In genomic region chr10:80751188-80751832, GRCm38 (mm10) we compare ENCODE assay signal across 8 mouse cellular contexts. TPM values are rescaled to one million over a fixed set of nuclear protein-coding genes. Genes with fewer than 3 reads are reported as not detected.
DNase-seq lines count a peak whose midpoint lies in the region; ATAC-seq lines count a peak whose summit lies in the region.

No protein-coding gene starts in this region.

- peaks cover 15% of the 10 kb centered on the region for H3K4me1 ChIP-seq in hindbrain, embryonic 12.5 days
- peaks cover 9% of the 10 kb centered on the region for H3K4me1 ChIP-seq in stomach, embryonic 14.5 days (ENCODE audit: control insufficient read depth, insufficient read depth, low read length)

- no peaks in the 10 kb centered on the region for H3K9me3 ChIP-seq in hindbrain, embryonic 12.5 days (replicated peaks)
- H3K9me3 ChIP-seq in stomach, embryonic 14.5 days (ENCODE audit: control insufficient read depth, low read depth, low read length), result no peaks in the 10 kb centered on the region

- intact Hi-C loops in left cerebral cortex, postnatal 25 days (cut with DNase I), result no loop called here

- H3K4me3 ChIP-seq in hindbrain, embryonic 12.5 days, result no peak overlapping the region
- H3K4me3 ChIP-seq in stomach, embryonic 14.5 days (ENCODE audit: low read depth, low read length), result peak overlapping the region; percentile 13; the same call in 1 of the 2 replicates

- peak; percentile 34 for DNase-seq in ovary, postnatal 36 days (ENCODE audit: low spot score)
- no peak for DNase-seq in ovary, postnatal 14 days (ENCODE audit: low spot score)
- peak; percentile 56 for DNase-seq in c-Kit-positive CD71-positive TER-119-positive erythroid progenitor cells, embryonic 14.5 days (ENCODE audit: low spot score)
- peak; percentile 28 to 48 for DNase-seq in frontal cortex, postnatal 25 days (ENCODE audit: low spot score in 2 of 2)
- peak; percentile 69 to 95 for DNase-seq in left cerebral cortex, postnatal 25 days (ENCODE audit: low spot score in 2 of 2)

- no peak overlapping the region for H3K9ac ChIP-seq in hindbrain, embryonic 12.5 days
- H3K9ac ChIP-seq in stomach, embryonic 14.5 days (replicated peaks; ENCODE audit: low read depth, low read length), result no peak overlapping the region

- H3K27me3 ChIP-seq in hindbrain, embryonic 12.5 days, result no peaks in the 10 kb centered on the region; the same call in 1 of the 2 replicates
- H3K27me3 ChIP-seq in stomach, embryonic 14.5 days (ENCODE audit: control insufficient read depth, insufficient read depth, low read length), result no peaks in the 10 kb centered on the region

- no peaks in the 10 kb centered on the region for H3K36me3 ChIP-seq in hindbrain, embryonic 12.5 days
- no peaks in the 10 kb centered on the region for H3K36me3 ChIP-seq in stomach, embryonic 14.5 days (ENCODE audit: control insufficient read depth, insufficient read depth, low read length)

- no peak for ATAC-seq in hindbrain, embryonic 12.5 days (ENCODE audit: low FRiP score)
- peak; percentile 36 for ATAC-seq in megakaryocyte progenitor cell, adult 5-6 weeks (replicated peaks; ENCODE audit: poor library complexity)
- ATAC-seq in stomach, embryonic 14.5 days (ENCODE audit: insufficient number of reproducible peaks, insufficient read depth, low FRiP score, low read depth), result no peak

- 18% methylated on average over 16 of the region's 16 CpGs for WGBS in hindbrain, embryonic 12.5 days
- 7% methylated on average over 16 of the region's 16 CpGs for WGBS in stomach, embryonic 14.5 days

- H3K4me2 ChIP-seq in hindbrain, embryonic 12.5 days (replicated peaks), result peak overlapping the region; percentile 38
- peak overlapping the region; percentile 42 for H3K4me2 ChIP-seq in stomach, embryonic 14.5 days (replicated peaks; ENCODE audit: low read depth, low read length)

- no peak overlapping the region for H3K27ac ChIP-seq in hindbrain, embryonic 12.5 days
- peak overlapping the region; percentile 73 for H3K27ac ChIP-seq in stomach, embryonic 14.5 days (ENCODE audit: low read length)

RNA-seq across cellular contexts. Expression of gene Dot1l, which starts 3.7 kb away (rescaled TPM):
- 25.9 and 27.4 TPM in 2 replicates for polyA plus RNA-seq in hindbrain, embryonic 12.5 days (2016; fragmentation: Nextera tagmentation; extraction: Ambion mirVana)
- total RNA-seq in left cerebral cortex, postnatal 25 days (2021), result 10 to 100 TPM; 46.5 to 56.0 TPM
- 29.2 and 34.8 TPM in 2 replicates for total RNA-seq in megakaryocyte progenitor cell, adult 5-6 weeks (2015)
- 9.0 and 9.7 TPM in 2 replicates for total RNA-seq in megakaryocyte progenitor cell, adult 5-6 weeks (2017)
- polyA plus RNA-seq in stomach, embryonic 14.5 days (2014; fragmentation: Nextera tagmentation; extraction: Ambion mirVana), result 24.5 and 25.8 TPM in 2 replicates

RNA-seq across cellular contexts. Expression of gene Ap3d1, which starts 9.2 kb away (rescaled TPM):
- 101 TPM in 2 replicates for polyA plus RNA-seq in hindbrain, embryonic 12.5 days (2016; fragmentation: Nextera tagmentation; extraction: Ambion mirVana)
- total RNA-seq in left cerebral cortex, postnatal 25 days (2021), result 100 to 1,000 TPM; 142 to 145 TPM
- 31.5 and 40.3 TPM in 2 replicates for total RNA-seq in megakaryocyte progenitor cell, adult 5-6 weeks (2015)
- total RNA-seq in megakaryocyte progenitor cell, adult 5-6 weeks (2017), result 34.7 and 48.7 TPM in 2 replicates
- polyA plus RNA-seq in stomach, embryonic 14.5 days (2014; fragmentation: Nextera tagmentation; extraction: Ambion mirVana), result 81.7 and 85.8 TPM in 2 replicates

RNA-seq across cellular contexts. Expression of gene Sf3a2, which starts 46.7 kb away (rescaled TPM):
- 65.3 and 71.8 TPM in 2 replicates for polyA plus RNA-seq in hindbrain, embryonic 12.5 days (2016; fragmentation: Nextera tagmentation; extraction: Ambion mirVana)
- total RNA-seq in left cerebral cortex, postnatal 25 days (2021), result 10 to 100 TPM; 43.9 to 50.3 TPM
- total RNA-seq in megakaryocyte progenitor cell, adult 5-6 weeks (2015), result 74.9 and 78.4 TPM in 2 replicates
- total RNA-seq in megakaryocyte progenitor cell, adult 5-6 weeks (2017), result 11.5 and 19.0 TPM in 2 replicates
- polyA plus RNA-seq in stomach, embryonic 14.5 days (2014; fragmentation: Nextera tagmentation; extraction: Ambion mirVana), result 77.7 and 81.8 TPM in 2 replicates

RNA-seq across cellular contexts. Expression of gene Plekhj1, which starts 47.1 kb away (rescaled TPM):
- polyA plus RNA-seq in hindbrain, embryonic 12.5 days (2016; fragmentation: Nextera tagmentation; extraction: Ambion mirVana), result 139 TPM in 2 replicates
- 10 to 100 TPM; 57.5 to 62.4 TPM for total RNA-seq in left cerebral cortex, postnatal 25 days (2021)
- 64.8 and 78.7 TPM in 2 replicates for total RNA-seq in megakaryocyte progenitor cell, adult 5-6 weeks (2015)
- total RNA-seq in megakaryocyte progenitor cell, adult 5-6 weeks (2017), result 32.6 and 43.9 TPM in 2 replicates
- polyA plus RNA-seq in stomach, embryonic 14.5 days (2014; fragmentation: Nextera tagmentation; extraction: Ambion mirVana), result 110 and 116 TPM in 2 replicates

RNA-seq across cellular contexts. Expression of gene Izumo4, which starts 49.3 kb away (rescaled TPM):
- polyA plus RNA-seq in hindbrain, embryonic 12.5 days (2016; fragmentation: Nextera tagmentation; extraction: Ambion mirVana), result 27.1 and 30.5 TPM in 2 replicates
- total RNA-seq in left cerebral cortex, postnatal 25 days (2021), result 10 to 100 TPM; 35.9 to 42.5 TPM
- 7.0 and 13.6 TPM in 2 replicates for total RNA-seq in megakaryocyte progenitor cell, adult 5-6 weeks (2015)
- 1.7 and 4.3 TPM in 2 replicates for total RNA-seq in megakaryocyte progenitor cell, adult 5-6 weeks (2017)
- 16.7 and 18.4 TPM in 2 replicates for polyA plus RNA-seq in stomach, embryonic 14.5 days (2014; fragmentation: Nextera tagmentation; extraction: Ambion mirVana)
